Mouse (Mus musculus) kidney, adult 2 months (tissue): ENCODE results near the gene St3gal3.
A peak's percentile ranks its signal among the peaks of the same experiment; 100 is the strongest.

Source experiments
- CTCF ChIP-seq: fragments of 200-500 bp; conservative IDR thresholded peaks from 2 replicates; pipeline ENCODE4 v1.5.1; 2011; ENCODE audit warnings: low read depth, mild to moderate bottlenecking, control low read depth, low read length, moderate library complexity, mixed read lengths; ENCODE audit not compliant: insufficient read depth, insufficient read length
- POLR2A ChIP-seq: fragments of 200-500 bp; IDR thresholded peaks from one replicate; pipeline ENCODE4 v1.6.1; 2011; ENCODE audit warnings: low read depth, low read length, control low read depth

GRCm38 (mm10) chr4:117914591-117915442 lies 219.9 kb downstream of the St3gal3 start, which contains the start of gene Ipo13:
- TF ChIP-seq CTCF, result no peak
- TF ChIP-seq POLR2A, result peak; percentile 60
